Comparison of ENCODE assay signal across 9 mouse cellular contexts in genomic region chr11:100200104-100200820, GRCm38 (mm10). TPM values are rescaled to one million over a fixed set of nuclear protein-coding genes. Genes with fewer than 3 reads are reported as not detected.
DNase-seq lines count a peak whose midpoint lies in the region; TF ChIP-seq lines count a peak whose summit lies in the region.
"Had no signal": no experiment of that assay in that cellular context is flagged by ENCODE, and none has a peak within 500 bp of the region (broad histone marks: within the 10 kb centered on the region; RNA-seq: fewer than 3 reads in every experiment).

No protein-coding gene starts in this region.

- 47% methylated on average over 8 of the region's 8 CpGs for WGBS in kidney, adult 2 months

- no peaks in the 10 kb centered on the region for H3K36me3 ChIP-seq in kidney, adult 2 months (ENCODE audit: control insufficient read depth, insufficient read depth, low read length)
- no peaks in the 10 kb centered on the region for H3K36me3 ChIP-seq in ES-Bruce4 (ENCODE audit: control insufficient read depth, insufficient read depth, low read length, poor library complexity, severe bottlenecking)

- H3K27ac ChIP-seq in kidney, adult 2 months (ENCODE audit: insufficient read depth, low read depth, low read length): no peak overlapping the region
- H3K27ac ChIP-seq in ES-Bruce4 (ENCODE audit: insufficient read depth, low read length): no peak overlapping the region

- peak; percentile 34; the same call in 1 of the 2 replicates for TF ChIP-seq CTCF in kidney, adult 2 months (conservative IDR thresholded peaks at IDR 0.05; ENCODE audit: insufficient read depth, insufficient read length, low read depth, low read length)
- TF ChIP-seq CTCF in ES-Bruce4 (IDR thresholded peaks at IDR 0.05; ENCODE audit: low read depth, low read length): peak; percentile 64

- no peak overlapping the region for H3K4me3 ChIP-seq in kidney, adult 2 months (ENCODE audit: insufficient read depth, low read depth, low read length)
- H3K4me3 ChIP-seq in ES-Bruce4 (ENCODE audit: low read depth, low read length): no peak overlapping the region

- TF ChIP-seq POLR2A in kidney, adult 2 months (IDR thresholded peaks at IDR 0.05; ENCODE audit: low read depth, low read length): no peak
- TF ChIP-seq POLR2A in ES-Bruce4 (IDR thresholded peaks at IDR 0.05; ENCODE audit: insufficient read depth, low read length): no peak

- peak; percentile 52 for DNase-seq in adrenal gland, postnatal 14 days
- DNase-seq in adrenal gland, adult 8-10 months: no peak
- DNase-seq in kidney, adult 2 months: no peak
- DNase-seq in kidney, adult 8-10 months: no peak
- peak; percentile 74 for DNase-seq in fat pad, adult 2 months (ENCODE audit: extremely low read depth, low read depth, low spot score)
- peak; percentile 35 for DNase-seq in lung, postnatal 14 days
- DNase-seq in spleen, postnatal 36 days (ENCODE audit: low spot score in 2 of 2): no peak

- no peak for TF ChIP-seq EP300 in ES-Bruce4 (IDR thresholded peaks at IDR 0.05; ENCODE audit: insufficient read depth, low read depth, low read length)

- H3K9ac ChIP-seq in ES-Bruce4 (ENCODE audit: low read depth, poor library complexity, severe bottlenecking): no peak overlapping the region

- H3K9me3 ChIP-seq in ES-Bruce4 (replicated peaks; ENCODE audit: control insufficient read depth, insufficient read depth, low read length, poor library complexity, severe bottlenecking): no peaks in the 10 kb centered on the region

- no peaks in the 10 kb centered on the region for H3K4me1 ChIP-seq in kidney, adult 2 months (ENCODE audit: control insufficient read depth, insufficient read depth, low read length)
- H3K4me1 ChIP-seq in ES-Bruce4 (ENCODE audit: control insufficient read depth, insufficient read depth, low read length): peaks cover 16% of the 10 kb centered on the region

- H3K27me3 ChIP-seq in kidney, adult 2 months (replicated peaks; ENCODE audit: control insufficient read depth, insufficient read depth, low read length): no peaks in the 10 kb centered on the region
- no peaks in the 10 kb centered on the region for H3K27me3 ChIP-seq in ES-Bruce4 (ENCODE audit: control insufficient read depth, insufficient read depth, low read length, poor library complexity, severe bottlenecking)

RNA-seq across cellular contexts. Expression of gene Krt14, which starts 7.1 kb away (rescaled TPM):
- total RNA-seq in adrenal gland, postnatal 14 days (2021): 0.38 and 0.41 TPM in 2 replicates
- under 1 TPM in 2 of 4 experiments, not detected in 2; 0.22 to 0.27 TPM for total RNA-seq in adrenal gland, adult 8-10 months (2022)
- 1.3 and 1.4 TPM in 2 replicates for polyA plus RNA-seq in kidney, adult 2 months (2012; rRNA removed)
- 1.3 TPM in 1 of 2 replicates, not detected in the other for polyA plus RNA-seq in ES-Bruce4 (2011; ENCODE audit: insufficient read depth, insufficient read length, low read depth, missing spikeins)

RNA-seq across cellular contexts. Expression of gene Krt9, which starts 7.2 kb away (rescaled TPM):
- not detected in 2 replicates for total RNA-seq in adrenal gland, postnatal 14 days (2021)
- under 1 TPM in 1 of 4 experiments, not detected in 3; 0.11 TPM for total RNA-seq in adrenal gland, adult 8-10 months (2022)
- not detected in 2 replicates for polyA plus RNA-seq in kidney, adult 2 months (2012; rRNA removed)
- polyA plus RNA-seq in ES-Bruce4 (2011; ENCODE audit: insufficient read depth, insufficient read length, low read depth, missing spikeins): not detected in 2 replicates

RNA-seq across cellular contexts. Expression of gene Krt16, which starts 48.4 kb away (rescaled TPM):
- not detected in 2 replicates for total RNA-seq in adrenal gland, postnatal 14 days (2021)
- not detected for total RNA-seq in adrenal gland, adult 8-10 months (2022)
- polyA plus RNA-seq in kidney, adult 2 months (2012; rRNA removed): not detected in 2 replicates
- 0.99 TPM in 1 of 2 replicates, not detected in the other for polyA plus RNA-seq in ES-Bruce4 (2011; ENCODE audit: insufficient read depth, insufficient read length, low read depth, missing spikeins)
- polyA plus RNA-seq: frontal cortex, adult 2 months had no signal

RNA-seq across cellular contexts. Expression of gene Krt19, which starts 51.8 kb away (rescaled TPM):
- 6.4 and 6.6 TPM in 2 replicates for total RNA-seq in adrenal gland, postnatal 14 days (2021)
- 1 to 10 TPM; 1.3 to 4.2 (median 3.7) TPM for total RNA-seq in adrenal gland, adult 8-10 months (2022)
- 13.0 and 20.1 TPM in 2 replicates for polyA plus RNA-seq in kidney, adult 2 months (2012; rRNA removed)
- 83.7 and 93.1 TPM in 2 replicates for polyA plus RNA-seq in ES-Bruce4 (2011; ENCODE audit: insufficient read depth, insufficient read length, low read depth, missing spikeins)

Comparison
In these comparisons a context has a peak if more than half of its experiments do, and no peak if none do; other contexts are left out.
1. DNase-seq: peak in adrenal gland, postnatal 14 days (single experiment), fat pad, adult 2 months (single experiment) and lung, postnatal 14 days (single experiment); none in adrenal gland, adult 8-10 months (single experiment), kidney, adult 2 months (single experiment), kidney, adult 8-10 months (0 of 2) and spleen, postnatal 36 days (0 of 2).